Mouse (Mus musculus) forebrain, embryonic 16.5 days (tissue): ENCODE measurements around the gene Pecam1. TPM values are rescaled to one million over a fixed set of nuclear protein-coding genes. Genes with fewer than 3 reads are reported as not detected.
"Not testable (repeated sequence)": the region's sequence is repeated elsewhere in the genome, so short reads cannot be mapped to it uniquely, and the experiment has no call there.

Experiments used
- ATAC-seq: fragments of 200-750 bp; cut with Nextera tagmentation; 2 replicates; pipeline ENCODE4 v1.8.0; 2017; ENCODE audit warnings: mild to moderate bottlenecking, moderate library complexity
- H3K27ac ChIP-seq: fragments of 300-500 bp; sonication (generic); 2 replicates; pipeline ENCODE4 v1.5.1; 2014; ENCODE audit warnings: low read length, control low read depth
- H3K27me3 ChIP-seq: fragments of 300-500 bp; sonication (generic); replicated peaks from 2 replicates; pipeline ENCODE4 v1.6.1; 2014; ENCODE audit warnings: low read length; ENCODE audit not compliant: control insufficient read depth, insufficient read depth
- H3K36me3 ChIP-seq: fragments of 300-500 bp; sonication (generic); 2 replicates; pipeline ENCODE4 v1.6.1; 2014; ENCODE audit not compliant: control insufficient read depth, insufficient read depth
- H3K4me1 ChIP-seq: fragments of 300-500 bp; sonication (generic); replicated peaks from 2 replicates; pipeline ENCODE4 v1.6.1; 2014; ENCODE audit warnings: low read length; ENCODE audit not compliant: control insufficient read depth, insufficient read depth
- H3K4me2 ChIP-seq: fragments of 300-500 bp; sonication (generic); 2 replicates; pipeline ENCODE4 v1.6.1; 2014; ENCODE audit warnings: mild to moderate bottlenecking, low read length, control low read depth
- H3K4me3 ChIP-seq: fragments of 300-500 bp; sonication (generic); replicated peaks from 2 replicates; pipeline ENCODE4 v1.5.1; 2014; ENCODE audit warnings: mild to moderate bottlenecking, low read length, control low read depth
- H3K9ac ChIP-seq: fragments of 300-500 bp; sonication (generic); replicated peaks from 2 replicates; pipeline ENCODE4 v1.6.1; 2014; ENCODE audit warnings: low read depth, low read length, control low read depth
- H3K9me3 ChIP-seq: fragments of 300-500 bp; sonication (generic); 2 replicates; pipeline ENCODE4 v1.6.1; 2016; ENCODE audit warnings: low read length; ENCODE audit not compliant: control insufficient read depth
- WGBS: fragments of 180-500 bp; shearing (Covaris S2); extraction: QIAGEN DNeasy Blood & Tissue Kit; methylation state at CpG from one replicate; pipeline ENCODE4 v1.1.7; 2014; 5-methylcytosine and 5-hydroxymethylcytosine counted together
- polyA plus RNA-seq: library from polyadenylated mRNA; unstranded; fragments of >200 nt; fragmentation: Nextera tagmentation; extraction: Ambion mirVana; gene quantifications from 2 replicates; pipeline ENCODE4 v1.2.1, GENCODE M21; 2015

The Pecam1 gene
- polyA plus RNA-seq, 1 experiment from 2014 or later: 14.7 TPM

DNA sequence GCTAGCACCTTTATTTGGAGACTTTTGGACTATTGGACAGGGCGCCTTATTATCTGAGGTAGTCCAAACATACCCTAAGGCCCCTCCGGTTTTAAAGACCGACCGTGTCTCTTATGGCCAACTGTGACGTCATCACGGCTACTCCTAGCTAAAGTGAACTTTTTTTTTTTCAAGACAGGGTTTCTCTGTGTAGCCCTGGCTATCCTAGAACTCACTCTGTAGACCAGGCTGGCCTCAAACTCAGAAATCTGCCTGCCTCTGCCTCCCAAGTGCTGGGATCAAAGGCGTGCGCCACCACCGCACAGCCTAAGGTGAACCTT, 25.6 kb downstream of the Pecam1 start:
- 95% methylated on average over 9 of the region's 9 CpGs for WGBS
- ATAC-seq, H3K36me3 ChIP-seq, H3K4me1 ChIP-seq, H3K27me3 ChIP-seq, H3K27ac ChIP-seq, H3K9ac ChIP-seq, H3K9me3 ChIP-seq, H3K4me3 ChIP-seq, H3K4me2 ChIP-seq: not testable (repeated sequence)

DNA sequence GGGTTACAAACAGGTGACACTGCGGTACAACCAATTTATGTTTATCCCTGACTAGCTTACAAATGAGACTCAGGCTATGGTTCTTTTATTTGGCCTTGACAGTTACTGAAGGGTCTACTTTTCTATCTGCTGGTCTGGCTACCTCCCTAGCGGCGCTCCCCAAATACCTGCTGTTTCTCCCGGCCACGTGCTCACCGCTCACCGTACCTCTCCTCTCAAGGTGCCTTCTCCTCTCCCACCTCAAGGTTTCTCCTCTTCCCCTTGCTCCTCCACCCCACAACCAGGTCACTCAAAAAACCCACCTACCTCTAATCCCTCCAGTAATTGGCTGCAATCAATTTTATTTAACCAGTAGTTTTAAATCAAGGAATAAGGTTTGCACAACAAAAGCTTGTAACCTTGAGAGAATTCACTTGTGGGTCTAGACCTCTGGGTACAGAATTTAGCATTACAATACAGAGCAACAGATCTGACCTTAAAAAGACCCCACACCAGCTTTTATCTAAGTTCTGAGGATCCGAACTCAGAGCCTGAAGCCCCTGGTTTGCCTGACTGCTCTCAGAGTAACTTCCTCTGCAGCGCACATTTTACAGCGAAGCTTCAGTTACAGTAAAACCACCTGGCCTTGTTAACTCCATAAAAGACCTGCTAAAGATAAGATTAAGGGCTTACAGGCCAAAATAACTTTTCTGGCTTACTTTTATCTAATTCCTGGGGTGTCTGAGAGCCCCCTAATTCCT, 26.1 kb downstream of the Pecam1 start:
- no peak overlapping the region for H3K4me2 ChIP-seq
- H3K4me3 ChIP-seq: no peak overlapping the region
- peaks cover 2% of the 10 kb centered on the region; the same call in 1 of the 2 replicates for H3K4me1 ChIP-seq
- 87% methylated on average over 10 of the region's 10 CpGs for WGBS
- no peaks in the 10 kb centered on the region for H3K36me3 ChIP-seq
- H3K27ac ChIP-seq: no peak overlapping the region
- ATAC-seq: no peak
- no peak overlapping the region for H3K9ac ChIP-seq
- no peaks in the 10 kb centered on the region for H3K27me3 ChIP-seq
- no peaks in the 10 kb centered on the region for H3K9me3 ChIP-seq

DNA sequence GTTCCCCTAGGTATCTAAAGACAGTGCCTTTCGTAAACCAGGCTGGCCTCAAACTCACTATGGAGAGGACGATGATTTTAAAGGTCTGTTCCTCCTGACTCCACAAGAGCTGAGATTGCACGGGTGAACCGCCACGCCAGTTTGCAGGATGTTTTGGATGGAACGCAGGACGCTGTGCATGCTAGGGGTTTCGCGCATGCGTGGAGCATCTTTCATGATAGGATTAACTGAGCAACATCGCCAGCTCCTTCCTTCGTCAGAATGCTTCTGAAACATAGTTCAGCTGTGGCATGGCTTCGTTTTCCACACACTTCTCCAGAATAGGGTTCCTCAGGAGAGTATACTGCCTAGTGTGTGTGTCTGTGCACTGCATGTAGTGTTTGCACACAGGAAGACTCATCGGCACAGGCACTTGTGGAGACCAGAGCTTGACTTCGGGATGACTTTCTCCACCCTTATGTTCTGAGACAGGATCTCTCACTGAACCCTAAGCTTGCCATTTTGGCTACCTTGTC, 26.8 kb downstream of the Pecam1 start:
- Histone ChIP-seq H3K4me1 (peaks cover 2% of the 10 kb centered on the region; the same call in 1 of the 2 replicates), H3K36me3 (no peaks in the 10 kb centered on the region), H3K27me3 (no peaks in the 10 kb centered on the region), H3K9me3 (no peaks in the 10 kb centered on the region), H3K27ac (no peak overlapping the region), H3K4me3 (no peak overlapping the region), H3K4me2 (no peak overlapping the region), H3K9ac (no peak overlapping the region)
- 78% methylated on average over 15 of the region's 15 CpGs for WGBS
- no peak for ATAC-seq

DNA sequence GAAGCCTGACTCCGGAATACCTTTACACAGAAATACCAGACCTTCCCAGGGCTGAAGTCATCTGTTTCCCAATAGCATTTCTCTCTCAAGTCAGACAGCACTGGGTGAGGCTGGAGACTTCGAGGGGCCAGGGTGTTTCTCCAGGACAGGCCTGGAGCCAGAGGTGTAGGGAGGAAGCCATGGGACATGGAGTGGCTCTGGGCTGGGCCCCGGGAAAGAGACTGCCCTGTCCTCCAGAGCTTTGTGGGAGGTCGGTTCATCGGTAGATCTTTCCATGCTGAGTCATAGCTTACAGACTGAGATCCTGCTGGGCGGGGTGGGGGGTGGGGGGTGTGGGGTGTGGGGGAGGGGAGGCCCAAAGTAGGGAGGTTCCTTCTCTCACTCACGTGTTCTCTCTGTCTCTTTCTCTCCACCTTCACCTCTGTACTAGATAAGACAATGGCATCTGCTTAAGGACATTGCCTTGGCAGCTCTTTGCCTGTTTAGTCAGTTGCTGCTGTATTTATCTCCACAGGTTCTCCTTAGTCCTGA, 27.5 kb downstream of the Pecam1 start:
- 0 out of 2 replicates have a peak, but pooled peaks cover under 1% of the 10 kb centered on the region for H3K4me1 ChIP-seq
- H3K4me3 ChIP-seq: no peak overlapping the region
- no peak overlapping the region for H3K4me2 ChIP-seq
- H3K9ac ChIP-seq: no peak overlapping the region
- no peak overlapping the region for H3K27ac ChIP-seq
- 37% methylated on average over 7 of the region's 7 CpGs for WGBS
- no peak for ATAC-seq
- no peaks in the 10 kb centered on the region for H3K9me3 ChIP-seq
- H3K36me3 ChIP-seq: no peaks in the 10 kb centered on the region
- H3K27me3 ChIP-seq: no peaks in the 10 kb centered on the region

DNA sequence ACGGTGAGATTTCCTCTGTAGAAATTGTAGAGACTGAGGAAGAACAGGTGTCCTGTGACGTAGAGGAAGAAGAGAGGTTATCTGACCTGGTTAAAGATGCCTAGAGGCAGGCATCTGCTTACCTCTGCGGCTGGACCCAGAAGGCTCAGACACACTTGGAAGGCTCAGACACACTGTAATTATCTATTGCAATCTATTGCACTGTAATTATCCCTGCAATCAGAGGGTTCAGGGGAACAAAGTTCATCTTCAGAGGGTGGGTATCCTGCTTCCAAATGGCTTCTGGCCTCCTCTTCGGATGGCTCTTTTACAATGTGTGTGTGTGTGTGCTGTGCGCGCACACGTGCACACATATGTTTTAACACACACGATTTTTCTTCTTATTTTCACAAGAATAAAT, 30.0 kb downstream of the Pecam1 start:
- Histone ChIP-seq H3K36me3 (no peaks in the 10 kb centered on the region), H3K4me1 (no peaks in the 10 kb centered on the region), H3K9me3 (no peaks in the 10 kb centered on the region), H3K4me3 (no peak overlapping the region), H3K9ac (no peak overlapping the region), H3K27ac (no peak overlapping the region), H3K4me2 (no peak overlapping the region), H3K27me3 (no peaks in the 10 kb centered on the region)
- 90% methylated on average over 8 of the region's 8 CpGs for WGBS
- no peak for ATAC-seq

DNA sequence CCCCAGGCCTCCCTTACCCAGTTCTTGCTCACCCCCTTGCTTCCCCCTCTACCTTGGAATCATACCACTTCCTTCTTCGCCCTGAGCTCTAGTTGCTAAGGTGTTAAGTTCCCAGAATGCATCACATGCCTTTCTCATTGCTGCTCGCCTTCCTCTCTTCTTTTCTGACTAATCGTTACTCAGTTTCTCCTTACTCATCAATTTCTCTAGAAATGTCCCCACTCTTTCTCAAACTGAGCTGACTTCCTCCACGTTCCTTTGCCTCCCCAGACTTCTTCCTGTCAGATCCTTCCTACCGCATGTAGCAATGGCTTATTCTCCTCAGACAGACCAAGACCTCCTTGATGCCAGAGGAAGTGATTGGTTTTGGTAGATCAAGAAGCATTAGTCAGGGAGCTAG, 33.9 kb downstream of the Pecam1 start:
- ATAC-seq: no peak
- 87% methylated on average over 5 of the region's 5 CpGs for WGBS

DNA sequence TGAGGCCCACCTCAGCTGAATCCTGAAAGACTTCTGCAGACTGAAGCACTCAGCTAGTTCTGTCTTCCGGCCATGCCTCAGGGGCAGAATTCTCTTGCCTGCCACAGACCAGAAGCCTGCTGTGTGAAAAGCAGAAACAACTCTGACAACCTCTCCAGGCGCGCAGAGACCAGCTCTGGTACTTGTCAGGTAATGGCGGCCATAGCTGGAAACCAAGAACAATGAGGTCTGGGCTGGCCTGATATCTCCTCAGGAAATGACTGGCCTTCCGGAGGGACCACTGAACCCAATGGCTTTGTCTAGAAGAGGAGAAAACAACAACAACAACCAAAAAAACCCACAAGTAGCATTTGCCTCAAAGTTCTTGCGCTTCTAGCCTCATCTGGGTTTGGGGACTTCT, 35.4 kb downstream of the Pecam1 start:
- Histone ChIP-seq H3K9me3 (no peaks in the 10 kb centered on the region), H3K4me3 (no peak overlapping the region), H3K4me2 (no peak overlapping the region), H3K27ac (no peak overlapping the region), H3K36me3 (no peaks in the 10 kb centered on the region), H3K27me3 (no peaks in the 10 kb centered on the region), H3K4me1 (no peaks in the 10 kb centered on the region), H3K9ac (no peak overlapping the region)
- 85% methylated on average over 6 of the region's 6 CpGs for WGBS
- no peak for ATAC-seq

More for the DNA sequence above, 33.9 kb downstream of the Pecam1 start:
- H3K9ac ChIP-seq: no peak overlapping the region
- H3K27ac ChIP-seq: no peak overlapping the region
- no peaks in the 10 kb centered on the region for H3K36me3 ChIP-seq
- no peak overlapping the region for H3K4me2 ChIP-seq
- H3K9me3 ChIP-seq: no peaks in the 10 kb centered on the region
- H3K27me3 ChIP-seq: no peaks in the 10 kb centered on the region
- H3K4me1 ChIP-seq: no peaks in the 10 kb centered on the region
- H3K4me3 ChIP-seq: no peak overlapping the region

DNA sequence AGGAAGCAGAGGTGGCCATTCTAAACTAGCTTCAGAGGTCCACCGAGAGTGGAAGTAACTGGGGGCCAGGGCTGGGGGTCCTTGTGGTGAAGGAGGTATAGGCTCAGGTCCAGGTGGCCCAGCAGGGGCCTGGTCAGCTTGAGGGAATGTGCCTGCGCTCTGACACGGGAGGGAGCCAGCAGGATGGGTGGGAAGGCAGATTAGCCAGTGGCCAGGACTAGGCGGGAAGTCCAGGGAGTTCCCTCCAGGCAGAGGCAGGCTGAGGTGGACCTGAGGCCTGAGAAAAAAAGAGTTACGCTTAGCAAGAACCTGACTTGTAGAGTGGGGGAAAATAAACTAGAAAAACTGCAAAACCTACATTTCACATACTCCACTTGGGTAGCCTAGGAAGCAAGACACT, 39.6 kb downstream of the Pecam1 start:
- Histone ChIP-seq H3K9ac (no peak overlapping the region), H3K4me3 (no peak overlapping the region), H3K36me3 (no peaks in the 10 kb centered on the region), H3K27me3 (no peaks in the 10 kb centered on the region), H3K9me3 (no peaks in the 10 kb centered on the region), H3K27ac (no peak overlapping the region), H3K4me2 (no peak overlapping the region), H3K4me1 (no peaks in the 10 kb centered on the region)
- ATAC-seq: no peak
- 74% methylated on average over 5 of the region's 5 CpGs for WGBS

DNA sequence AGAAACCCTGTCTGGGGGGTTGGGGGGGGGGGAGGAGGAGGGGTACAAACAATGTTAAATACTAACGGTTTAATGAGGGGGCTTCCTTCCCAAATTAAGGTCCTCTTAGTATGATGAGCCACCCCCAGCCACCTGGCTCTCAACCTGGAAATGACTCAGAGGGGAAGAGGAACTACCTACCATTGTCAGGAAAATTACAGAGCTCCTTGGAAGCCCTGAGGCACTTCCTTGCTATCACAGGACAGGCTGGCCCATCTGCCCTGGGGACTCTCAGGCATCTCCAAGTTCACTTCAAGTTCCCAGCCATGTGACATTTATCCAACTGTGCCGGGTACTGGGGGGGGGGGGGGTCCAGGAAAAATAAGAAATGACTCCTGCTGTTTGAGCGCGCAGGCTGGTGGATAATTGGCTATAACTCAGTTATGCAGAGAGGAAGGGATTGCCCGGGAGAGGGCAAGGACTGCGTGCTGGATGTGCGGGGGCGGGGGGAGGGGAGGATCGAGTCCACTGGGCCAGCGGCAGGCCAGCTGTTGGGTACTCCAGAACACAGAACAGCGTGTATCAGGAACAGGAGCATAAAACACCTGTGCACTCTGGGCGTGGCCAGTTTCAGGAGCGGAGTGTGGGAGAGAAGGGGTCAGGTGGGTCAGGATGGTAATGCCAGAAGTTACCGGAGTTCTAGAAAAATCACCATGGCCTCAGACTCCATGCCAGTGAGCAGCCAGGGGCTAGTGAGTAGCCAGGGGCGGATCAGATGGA, 41.0 kb downstream of the Pecam1 start:
- no peak overlapping the region for H3K4me2 ChIP-seq
- H3K27ac ChIP-seq: no peak overlapping the region
- no peaks in the 10 kb centered on the region for H3K4me1 ChIP-seq
- ATAC-seq: no peak
- no peaks in the 10 kb centered on the region for H3K36me3 ChIP-seq
- 27% methylated on average over 15 of the region's 15 CpGs for WGBS
- no peaks in the 10 kb centered on the region for H3K27me3 ChIP-seq
- no peak overlapping the region for H3K4me3 ChIP-seq
- H3K9me3 ChIP-seq: no peaks in the 10 kb centered on the region
- H3K9ac ChIP-seq: no peak overlapping the region
